In the genomic region with DNA sequence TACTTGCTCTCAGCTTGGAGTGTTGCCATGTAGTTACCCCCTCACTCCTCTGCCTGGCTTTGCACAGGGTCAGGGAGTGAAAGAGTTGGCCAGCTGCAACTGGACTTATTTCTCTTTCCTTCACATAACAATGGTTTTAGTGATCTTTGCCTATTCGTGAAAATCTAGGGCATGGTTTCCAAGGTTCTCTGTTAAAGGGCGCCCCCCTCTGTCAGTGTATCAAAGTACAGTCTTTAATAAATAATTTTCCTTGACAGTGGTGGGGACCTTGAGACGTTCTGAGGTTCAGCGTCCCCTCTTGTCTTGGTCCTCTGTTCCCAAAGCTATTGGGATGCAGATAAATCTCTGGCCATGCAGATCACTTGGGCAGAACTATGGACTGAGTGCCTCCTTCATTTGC, we compare ENCODE assay signal across 8 mouse cellular contexts. TPM values are rescaled to one million over a fixed set of nuclear protein-coding genes. Genes with fewer than 3 reads are reported as not detected.
DNase-seq lines count a peak whose midpoint lies in the region; ATAC-seq and TF ChIP-seq lines count a peak whose summit lies in the region.

No protein-coding gene starts in this region.

- no peak for ATAC-seq in kidney, embryonic 14.5 days (ENCODE audit: low FRiP score, low TSS enrichment)
- peak; percentile 72 for ATAC-seq in megakaryocyte, adult 5-6 weeks (ENCODE audit: poor library complexity, severe bottlenecking)

- no peaks in the 10 kb centered on the region for H3K9me3 ChIP-seq in kidney, embryonic 14.5 days (ENCODE audit: control insufficient read depth, low read length)

- no peak for TF ChIP-seq CTCF in kidney, adult 2 months (conservative IDR thresholded peaks at IDR 0.05; ENCODE audit: insufficient read depth, insufficient read length, low read depth, low read length)

- no peaks in the 10 kb centered on the region for H3K4me1 ChIP-seq in kidney, adult 2 months (ENCODE audit: control insufficient read depth, insufficient read depth, low read length)
- H3K4me1 ChIP-seq in kidney, embryonic 14.5 days (ENCODE audit: control insufficient read depth, insufficient read depth, low read length) = no peaks in the 10 kb centered on the region

- H3K4me2 ChIP-seq in kidney, embryonic 14.5 days (replicated peaks; ENCODE audit: low read depth, low read length) = no peak overlapping the region

- H3K4me3 ChIP-seq in kidney, adult 2 months (ENCODE audit: insufficient read depth, low read depth, low read length) = no peak overlapping the region
- no peak overlapping the region for H3K4me3 ChIP-seq in kidney, embryonic 14.5 days (ENCODE audit: low read length)

- 21% methylated on average over 4 of the region's 4 CpGs for WGBS in kidney, adult 2 months
- 27% methylated on average over 4 of the region's 4 CpGs for WGBS in kidney, embryonic 14.5 days

- no peak overlapping the region for H3K9ac ChIP-seq in kidney, embryonic 14.5 days (ENCODE audit: low read depth, low read length)

- H3K27me3 ChIP-seq in kidney, adult 2 months (replicated peaks; ENCODE audit: control insufficient read depth, insufficient read depth, low read length) = no peaks in the 10 kb centered on the region
- H3K27me3 ChIP-seq in kidney, embryonic 14.5 days (ENCODE audit: control insufficient read depth, insufficient read depth, low read length) = no peaks in the 10 kb centered on the region

- peak; percentile 11 for DNase-seq in kidney, adult 2 months
- peak; percentile 82 to 85 for DNase-seq in B cell, adult 2 months
- peak; percentile 17 for DNase-seq in Muller cell, postnatal 12 days (ENCODE audit: inconsistent ontology term)
- no peak for DNase-seq in ovary, adult 18-20 months (ENCODE audit: low spot score)
- DNase-seq in cerebellum, postnatal 14 days = no peak
- DNase-seq in kidney, postnatal 14 days = no peak

- no peak overlapping the region for H3K27ac ChIP-seq in kidney, adult 2 months (ENCODE audit: insufficient read depth, low read depth, low read length)
- H3K27ac ChIP-seq in kidney, embryonic 14.5 days (ENCODE audit: low read depth, low read length) = no peak overlapping the region

- H3K36me3 ChIP-seq in kidney, adult 2 months (ENCODE audit: control insufficient read depth, insufficient read depth, low read length) = no peaks in the 10 kb centered on the region
- no peaks in the 10 kb centered on the region for H3K36me3 ChIP-seq in kidney, embryonic 14.5 days (ENCODE audit: control insufficient read depth, insufficient read depth, low read length)

- no peak for TF ChIP-seq POLR2A in kidney, adult 2 months (IDR thresholded peaks at IDR 0.05; ENCODE audit: low read depth, low read length)

RNA-seq across cellular contexts. Expression of gene Dock2, which starts 12.4 kb away (rescaled TPM):
- 0.87 and 2.8 TPM in 2 replicates for polyA plus RNA-seq in kidney, adult 2 months (2012; rRNA removed)
- 0.27 and 1.1 TPM in 2 replicates for polyA plus RNA-seq in kidney, embryonic 14.5 days (2014; fragmentation: Nextera tagmentation; extraction: Ambion mirVana)
- 153 and 160 TPM in 2 replicates for total RNA-seq in megakaryocyte, adult 5-6 weeks (2015)
- total RNA-seq in megakaryocyte, adult 5-6 weeks (2017) = 218 and 238 TPM in 2 replicates

RNA-seq across cellular contexts. Expression of gene Spdl1, which starts 37.3 kb away (rescaled TPM):
- polyA plus RNA-seq in kidney, adult 2 months (2012; rRNA removed) = 0.38 and 0.52 TPM in 2 replicates
- 26.0 and 26.9 TPM in 2 replicates for polyA plus RNA-seq in kidney, embryonic 14.5 days (2014; fragmentation: Nextera tagmentation; extraction: Ambion mirVana)
- total RNA-seq in megakaryocyte, adult 5-6 weeks (2015) = 18.7 and 25.8 TPM in 2 replicates
- total RNA-seq in megakaryocyte, adult 5-6 weeks (2017) = 30.3 and 35.6 TPM in 2 replicates

Comparison
In these comparisons a context has a peak if more than half of its experiments do, and no peak if none do; other contexts are left out.
1. DNase-seq: peak in kidney, adult 2 months (single experiment), B cell, adult 2 months (2 of 2) and Muller cell, postnatal 12 days (single experiment); none in ovary, adult 18-20 months (single experiment), cerebellum, postnatal 14 days (0 of 2) and kidney, postnatal 14 days (single experiment).
2. RNA of gene Spdl1, which starts 37.3 kb away (polyA plus RNA-seq): 26.0 to 26.9 TPM in kidney, embryonic 14.5 days; 0.38 to 0.52 TPM in kidney, adult 2 months; every median in the first group is over 10 times any median in the second.